8 mouse cellular contexts compared by ENCODE assay signal in genomic region chrX:111210225-111210624, GRCm38 (mm10). TPM values are rescaled to one million over a fixed set of nuclear protein-coding genes. Genes with fewer than 3 reads are reported as not detected.
A peak's percentile ranks its signal among the peaks of the same experiment; 100 is the strongest.
DNase-seq lines count a peak whose midpoint lies in the region; ATAC-seq lines count a peak whose summit lies in the region.

No protein-coding gene starts in this region.

- 15% methylated on average over 5 of the region's 5 CpGs for WGBS in forebrain, embryonic 16.5 days
- WGBS in midbrain, embryonic 11.5 days: 15% methylated on average over 5 of the region's 5 CpGs

- H3K4me3 ChIP-seq in forebrain, embryonic 16.5 days (replicated peaks; ENCODE audit: low read length): no peak overlapping the region
- no peak overlapping the region for H3K4me3 ChIP-seq in midbrain, embryonic 11.5 days (ENCODE audit: low read depth, low read length)

- peak; percentile 32 for DNase-seq in CD4-positive, CD25-positive, alpha-beta regulatory T cell, adult 2 months (ENCODE audit: low read depth, low spot score)
- DNase-seq in urinary bladder, postnatal 25 days (ENCODE audit: low spot score): peak; percentile 14
- DNase-seq in urinary bladder, postnatal 10 days (ENCODE audit: low spot score): no peak
- peak; percentile 50 for DNase-seq in layer of hippocampus, adult 9-10 months (ENCODE audit: low spot score)
- DNase-seq in midbrain, embryonic 11.5 days (ENCODE audit: low spot score, missing footprints): peak; percentile 96
- DNase-seq in testis, postnatal 14 days (ENCODE audit: low spot score): peak; percentile 3

- H3K9ac ChIP-seq in forebrain, embryonic 16.5 days (replicated peaks; ENCODE audit: low read depth, low read length): no peak overlapping the region
- H3K9ac ChIP-seq in midbrain, embryonic 11.5 days (ENCODE audit: low read length): no peak overlapping the region

- no peak overlapping the region for H3K4me2 ChIP-seq in forebrain, embryonic 16.5 days (ENCODE audit: low read length)
- no peak overlapping the region for H3K4me2 ChIP-seq in midbrain, embryonic 11.5 days

- no peaks in the 10 kb centered on the region for H3K4me1 ChIP-seq in forebrain, embryonic 16.5 days (replicated peaks; ENCODE audit: control insufficient read depth, insufficient read depth, low read length)
- H3K4me1 ChIP-seq in midbrain, embryonic 11.5 days (ENCODE audit: control insufficient read depth, insufficient read depth, low read length): no peaks in the 10 kb centered on the region

- H3K27me3 ChIP-seq in forebrain, embryonic 16.5 days (replicated peaks; ENCODE audit: control insufficient read depth, insufficient read depth, low read length): no peaks in the 10 kb centered on the region
- H3K27me3 ChIP-seq in midbrain, embryonic 11.5 days (ENCODE audit: control insufficient read depth, insufficient read depth, low read length): no peaks in the 10 kb centered on the region

- no peaks in the 10 kb centered on the region for H3K9me3 ChIP-seq in forebrain, embryonic 16.5 days (ENCODE audit: control insufficient read depth, low read length)
- no peaks in the 10 kb centered on the region for H3K9me3 ChIP-seq in midbrain, embryonic 11.5 days (ENCODE audit: control insufficient read depth, low read length)

- no peaks in the 10 kb centered on the region for H3K36me3 ChIP-seq in forebrain, embryonic 16.5 days (ENCODE audit: control insufficient read depth, insufficient read depth)
- H3K36me3 ChIP-seq in midbrain, embryonic 11.5 days (ENCODE audit: control insufficient read depth, insufficient read depth, low read length): no peaks in the 10 kb centered on the region

- no peak overlapping the region for H3K27ac ChIP-seq in forebrain, embryonic 16.5 days (ENCODE audit: low read length)
- no peak overlapping the region for H3K27ac ChIP-seq in midbrain, embryonic 11.5 days (ENCODE audit: low read depth, low read length)

- no peak for ATAC-seq in CD4-positive, CD25-positive, alpha-beta regulatory T cell, adult 4 months
- ATAC-seq in forebrain, embryonic 16.5 days: peak; percentile 75
- no peak; the same call in 1 of the 2 replicates for ATAC-seq in midbrain, embryonic 11.5 days (ENCODE audit: low FRiP score)

RNA-seq across cellular contexts. Expression of gene Gm10112, which starts 42.1 kb away (rescaled TPM):
- not detected for polyA plus RNA-seq in CD4-positive, CD25-positive, alpha-beta regulatory T cell, adult 4 months (2017; shearing (Covaris generic))
- polyA plus RNA-seq in forebrain, embryonic 16.5 days (2015; fragmentation: Nextera tagmentation; extraction: Ambion mirVana): not detected in 2 replicates
- polyA plus RNA-seq in midbrain, embryonic 11.5 days (2014; fragmentation: Nextera tagmentation; extraction: Ambion mirVana): not detected in 2 replicates
